Mouse (Mus musculus): Measurements from ENCODE around the gene Mthfsl. TPM values are rescaled to one million over a fixed set of nuclear protein-coding genes. Genes with fewer than 3 reads are reported as not detected.
A peak's percentile ranks its signal among the peaks of the same experiment; 100 is the strongest.
"Not testable (repeated sequence)": the region's sequence is repeated elsewhere in the genome, so short reads cannot be mapped to it uniquely, and the experiment has no call there.

The Mthfsl gene
- polyA plus RNA-seq, 1 experiment, result 78.7 TPM

GRCm38 (mm10) chr9:88710439-88710838 lies 9.7 kb downstream of the Mthfsl start:
- Histone ChIP-seq H3K4me1 (ENCODE audit: control insufficient read depth, insufficient read depth, low read length) (peaks cover 30% of the 10 kb centered on the region), H3K27ac (ENCODE audit: insufficient read depth, low read depth, low read length) (peak overlapping the region; percentile 91)
- not testable (repeated sequence) for H3K4me3 ChIP-seq (ENCODE audit: insufficient read depth, low read length)

- H3K27ac ChIP-seq (ENCODE audit: insufficient read depth, low read depth, low read length), result peak overlapping the region; percentile 91
- peaks cover 30% of the 10 kb centered on the region for H3K4me1 ChIP-seq (ENCODE audit: control insufficient read depth, insufficient read depth, low read length)
- H3K4me3 ChIP-seq (ENCODE audit: insufficient read depth, low read length), result not testable (repeated sequence)
Observed at GRCm38 (mm10) chr9:88709794-88710193, 10.3 kb downstream of the Mthfsl start.

- peak overlapping the region; percentile 3; the same call in 1 of the 2 replicates for H3K4me3 ChIP-seq (ENCODE audit: insufficient read depth, low read length)
- peak overlapping the region; percentile 91 for H3K27ac ChIP-seq (ENCODE audit: insufficient read depth, low read depth, low read length)
- TF ChIP-seq POLR2A (IDR thresholded peaks at IDR 0.05; ENCODE audit: borderline replicate concordance, low read depth, low read length) (no peak), CTCF (IDR thresholded peaks at IDR 0.05; ENCODE audit: low read depth, low read length) (no peak)
- peaks cover 28% of the 10 kb centered on the region for H3K4me1 ChIP-seq (ENCODE audit: control insufficient read depth, insufficient read depth, low read length)
Observed at GRCm38 (mm10) chr9:88709304-88709703, 10.8 kb downstream of the Mthfsl start.

GRCm38 (mm10) chr9:88706700-88707099 lies 13.4 kb downstream of the Mthfsl start:
- Histone ChIP-seq H3K27ac (ENCODE audit: insufficient read depth, low read depth, low read length) (no peak overlapping the region), H3K4me3 (ENCODE audit: insufficient read depth, low read length) (no peak overlapping the region), H3K4me1 (ENCODE audit: control insufficient read depth, insufficient read depth, low read length) (peaks cover 19% of the 10 kb centered on the region)
- TF ChIP-seq POLR2A (IDR thresholded peaks at IDR 0.05; ENCODE audit: borderline replicate concordance, low read depth, low read length) (no peak), CTCF (IDR thresholded peaks at IDR 0.05; ENCODE audit: low read depth, low read length) (no peak)

- peaks cover 10% of the 10 kb centered on the region for H3K4me1 ChIP-seq (ENCODE audit: control insufficient read depth, insufficient read depth, low read length)
- H3K27ac ChIP-seq (ENCODE audit: insufficient read depth, low read depth, low read length); H3K4me3 ChIP-seq (ENCODE audit: insufficient read depth, low read length): not testable (repeated sequence)
Observed at GRCm38 (mm10) chr9:88705157-88705556, 14.9 kb downstream of the Mthfsl start.

GRCm38 (mm10) chr9:88698746-88699145 lies 21.4 kb downstream of the Mthfsl start:
- H3K4me1 ChIP-seq (ENCODE audit: control insufficient read depth, insufficient read depth, low read length); H3K4me3 ChIP-seq (ENCODE audit: insufficient read depth, low read length); H3K27ac ChIP-seq (ENCODE audit: insufficient read depth, low read depth, low read length): not testable (repeated sequence)

- not testable (repeated sequence) for H3K4me3 ChIP-seq (ENCODE audit: insufficient read depth, low read length); H3K4me1 ChIP-seq (ENCODE audit: control insufficient read depth, insufficient read depth, low read length); H3K27ac ChIP-seq (ENCODE audit: insufficient read depth, low read depth, low read length)
Observed at GRCm38 (mm10) chr9:88691307-88691706, 28.8 kb downstream of the Mthfsl start.

GRCm38 (mm10) chr9:88689451-88689850 lies 30.6 kb downstream of the Mthfsl start:
- not testable (repeated sequence) for H3K4me3 ChIP-seq (ENCODE audit: insufficient read depth, low read length); H3K27ac ChIP-seq (ENCODE audit: insufficient read depth, low read depth, low read length); H3K4me1 ChIP-seq (ENCODE audit: control insufficient read depth, insufficient read depth, low read length)

- not testable (repeated sequence) for H3K4me3 ChIP-seq (ENCODE audit: insufficient read depth, low read length); H3K27ac ChIP-seq (ENCODE audit: insufficient read depth, low read depth, low read length); H3K4me1 ChIP-seq (ENCODE audit: control insufficient read depth, insufficient read depth, low read length)
Observed at GRCm38 (mm10) chr9:88686719-88687118, 33.4 kb downstream of the Mthfsl start.

GRCm38 (mm10) chr9:88658341-88658740 lies 61.8 kb downstream of the Mthfsl start:
- H3K4me1 ChIP-seq (ENCODE audit: control insufficient read depth, insufficient read depth, low read length); H3K4me3 ChIP-seq (ENCODE audit: insufficient read depth, low read length); H3K27ac ChIP-seq (ENCODE audit: insufficient read depth, low read depth, low read length): not testable (repeated sequence)

GRCm38 (mm10) chr9:88650742-88651141 lies 69.4 kb downstream of the Mthfsl start:
- not testable (repeated sequence) for H3K27ac ChIP-seq (ENCODE audit: insufficient read depth, low read depth, low read length); H3K4me3 ChIP-seq (ENCODE audit: insufficient read depth, low read length); H3K4me1 ChIP-seq (ENCODE audit: control insufficient read depth, insufficient read depth, low read length)

Other genes starting within 250 kb of the Mthfsl start
- gene Syncrip, start 237.7 kb downstream of the Mthfsl start, polyA plus RNA-seq (2012; ENCODE audit: insufficient read depth, insufficient read length, missing spikeins), result 87.7 and 105 TPM in 2 replicates
- gene Zfp949, start 172.3 kb downstream of the Mthfsl start, polyA plus RNA-seq (2012; ENCODE audit: insufficient read depth, insufficient read length, missing spikeins), result 8.0 and 9.7 TPM in 2 replicates
- gene Trim43a, start 139.4 kb downstream of the Mthfsl start, polyA plus RNA-seq (2012; ENCODE audit: insufficient read depth, insufficient read length, missing spikeins), result not detected in 2 replicates
- 3.8 and 7.0 TPM in 2 replicates for gene Bcl2a1d, start 11.6 kb upstream of the Mthfsl start, polyA plus RNA-seq (2012; ENCODE audit: insufficient read depth, insufficient read length, missing spikeins)
- not detected in 2 replicates for gene Trim43c, start 118.9 kb upstream of the Mthfsl start, polyA plus RNA-seq (2012; ENCODE audit: insufficient read depth, insufficient read length, missing spikeins)
- not detected in 2 replicates for gene Bcl2a1a, start 236.6 kb upstream of the Mthfsl start, polyA plus RNA-seq (2012; ENCODE audit: insufficient read depth, insufficient read length, missing spikeins)

Data from bone marrow macrophage, adult 2 months (primary cell).